Mouse (Mus musculus) CH12.LX (cell line): ENCODE measurements at regions not wholly inside any gene's neighbourhood (a gene's known extent, or its start where the extent isn't known, plus 50 kb on each side); places are given as distances from the start of the nearest gene placed in this dataset.

Source experiments
- DNase-seq: peaks from one replicate; pipeline ENCODE4 v3.0.0-alpha.2; 2013; ENCODE audit errors: extremely low read depth
- H3K27ac ChIP-seq: 2 replicates; pipeline ENCODE4 v1.5.1; 2012; ENCODE audit warnings: low read depth, mild to moderate bottlenecking, control low read depth, moderate library complexity; ENCODE audit not compliant: insufficient read depth
- H3K27me3 ChIP-seq: replicated peaks from 2 replicates; pipeline ENCODE3; 2012; ENCODE audit warnings: inconsistent platforms
- H3K36me3 ChIP-seq, 2 experiments: replicated peaks in 1 of 2; 2 replicates each; pipeline versions ENCODE3 to v1.6.1; 2012; ENCODE audit warnings: inconsistent platforms in 1 of 2, low read length in 1 of 2, mild to moderate bottlenecking in 1 of 2, mixed read lengths in 1 of 2, moderate library complexity in 1 of 2; ENCODE audit not compliant: control insufficient read depth in 1 of 2, insufficient read depth in 1 of 2
- H3K4me1 ChIP-seq, 2 experiments: 2 replicates each; pipeline ENCODE4 v1.6.1; 2012; ENCODE audit warnings: inconsistent platforms in 1 of 2, moderate library complexity in 1 of 2; ENCODE audit not compliant: insufficient read depth in 2 of 2, control insufficient read depth in 1 of 2
- H3K4me2 ChIP-seq: 2 replicates; pipeline ENCODE4 v1.6.1; 2012; ENCODE audit warnings: low read depth, mild to moderate bottlenecking, control low read depth; ENCODE audit not compliant: poor library complexity, insufficient read depth, severe bottlenecking
- H3K4me3 ChIP-seq, 3 experiments: fragments of 150-350 bp in 1 of 3; sonication (generic) in 1 of 3; replicated peaks in 1 of 3; 2 replicates each; pipeline versions ENCODE3 to v1.5.1; 2011 to 2012; ENCODE audit warnings: low read depth in 2 of 3, low read length in 2 of 3, mild to moderate bottlenecking in 2 of 3, moderate library complexity in 2 of 3, control low read depth in 1 of 3, improper control_type of control experiment in 1 of 3, inconsistent platforms in 1 of 3, mixed read lengths in 1 of 3; ENCODE audit not compliant: poor library complexity in 1 of 3
- H3K79me2 ChIP-seq: replicated peaks from 2 replicates; pipeline ENCODE4 v1.6.1; 2012; ENCODE audit warnings: mild to moderate bottlenecking, moderate library complexity; ENCODE audit not compliant: control insufficient read depth, poor library complexity, insufficient read depth, severe bottlenecking; ENCODE audit errors: extremely low read depth
- H3K9ac ChIP-seq: 2 replicates; pipeline ENCODE4 v1.6.1; 2012; ENCODE audit warnings: low read depth, mild to moderate bottlenecking, control low read depth, moderate library complexity; ENCODE audit not compliant: insufficient read depth
- H3K9me3 ChIP-seq: replicated peaks from 2 replicates; pipeline ENCODE3; 2012; ENCODE audit warnings: low read length, inconsistent platforms, mixed read lengths
- BHLHE40 ChIP-seq: IDR thresholded peaks from 2 replicates; pipeline ENCODE4 v1.6.1; 2011; ENCODE audit warnings: mild to moderate bottlenecking, low read depth, low read length, improper control_type of control experiment
- CHD2 ChIP-seq: IDR thresholded peaks from 2 replicates; pipeline ENCODE4 v1.6.1; 2011; ENCODE audit warnings: low read length, improper control_type of control experiment
- EP300 ChIP-seq: IDR thresholded peaks from 2 replicates; pipeline ENCODE4 v1.6.1; 2011; ENCODE audit warnings: low read length, improper control_type of control experiment
- ETS1 ChIP-seq: conservative IDR thresholded peaks from 2 replicates; pipeline ENCODE4 v1.6.1; 2012; ENCODE audit warnings: low read depth, mild to moderate bottlenecking, inconsistent platforms, low read length, improper control_type of control experiment, moderate library complexity
- HCFC1 ChIP-seq: IDR thresholded peaks from 2 replicates; pipeline ENCODE4 v1.6.1; 2012; ENCODE audit warnings: low read depth, mild to moderate bottlenecking, inconsistent platforms, low read length, improper control_type of control experiment
- IRF4 ChIP-seq: IDR thresholded peaks from 2 replicates; pipeline ENCODE4 v1.6.1; 2014; ENCODE audit warnings: low read depth, mild to moderate bottlenecking, inconsistent platforms, low read length, improper control_type of control experiment
- JUN ChIP-seq: IDR thresholded peaks from 2 replicates; pipeline ENCODE4 v1.6.1; 2011; ENCODE audit warnings: low read depth, mild to moderate bottlenecking, low read length, improper control_type of control experiment, moderate library complexity; ENCODE audit not compliant: insufficient read depth
- JUND ChIP-seq: conservative IDR thresholded peaks from 2 replicates; pipeline ENCODE4 v1.6.1; 2011; ENCODE audit warnings: low read depth, low read length, improper control_type of control experiment
- MAX ChIP-seq: IDR thresholded peaks from 2 replicates; pipeline ENCODE4 v1.6.1; 2011; ENCODE audit warnings: low read length, improper control_type of control experiment
- MEF2A ChIP-seq: IDR thresholded peaks from 2 replicates; pipeline ENCODE4 v1.6.1; 2014; ENCODE audit warnings: low read depth, mild to moderate bottlenecking, inconsistent platforms, low read length, improper control_type of control experiment, borderline replicate concordance
- MXI1 ChIP-seq: IDR thresholded peaks from 2 replicates; pipeline ENCODE4 v1.6.1; 2011; ENCODE audit warnings: mild to moderate bottlenecking, low read depth, low read length, improper control_type of control experiment
- MYC ChIP-seq: IDR thresholded peaks from 2 replicates; pipeline ENCODE4 v1.6.1; 2011; ENCODE audit warnings: low read depth, mild to moderate bottlenecking, improper control_type of control experiment, low read length
- PAX5 ChIP-seq: IDR thresholded peaks from 2 replicates; pipeline ENCODE4 v1.6.1; 2012; ENCODE audit warnings: low read length, inconsistent platforms, mixed read lengths
- POLR2A ChIP-seq: IDR thresholded peaks from 2 replicates; pipeline ENCODE4 v1.6.1; 2011; ENCODE audit warnings: low read depth, mild to moderate bottlenecking, improper control_type of control experiment, low read length
- RAD21 ChIP-seq: IDR thresholded peaks from 2 replicates; pipeline ENCODE4 v1.6.1; 2011; ENCODE audit warnings: low read depth, mild to moderate bottlenecking, low read length, improper control_type of control experiment, moderate library complexity
- RCOR1 ChIP-seq: conservative IDR thresholded peaks from 2 replicates; pipeline ENCODE4 v1.6.1; 2012; ENCODE audit warnings: low read depth, mild to moderate bottlenecking, inconsistent platforms, low read length, improper control_type of control experiment
- SIN3A ChIP-seq: IDR thresholded peaks from 2 replicates; pipeline ENCODE4 v1.6.1; 2012; ENCODE audit warnings: low read length, improper control_type of control experiment, inconsistent platforms
- TCF12 ChIP-seq: IDR thresholded peaks from 2 replicates; pipeline ENCODE4 v1.6.1; 2014; ENCODE audit warnings: low read depth, mild to moderate bottlenecking, inconsistent platforms, low read length, improper control_type of control experiment
- USF2 ChIP-seq: conservative IDR thresholded peaks from 2 replicates; pipeline ENCODE4 v1.6.1; 2011; ENCODE audit warnings: low read depth, low read length, improper control_type of control experiment
- ZKSCAN1 ChIP-seq: IDR thresholded peaks from 2 replicates; pipeline ENCODE4 v1.6.1; 2012; ENCODE audit warnings: low read depth, inconsistent platforms, low read length, improper control_type of control experiment, borderline replicate concordance
- ZNF384 ChIP-seq: IDR thresholded peaks from 2 replicates; pipeline ENCODE4 v1.6.1; 2012; ENCODE audit warnings: low read depth, low read length, improper control_type of control experiment, inconsistent platforms
- dilution Hi-C: fragments of 300-500 bp; cut with MboI; formaldehyde crosslinking; loops from 2 replicates; pipeline ENCODE4 v1.14.3; 2020; ENCODE audit warnings: low sequenced_read_pairs; ENCODE audit not compliant: extremely low pct_unique_long_range_greater_than_20kb, extremely low pct_ligation_motif_present
- in situ Hi-C: fragments of 300-500 bp; cut with MboI; formaldehyde crosslinking; loops from 3 replicates; pipeline ENCODE4 v1.14.3; 2019; ENCODE audit warnings: low sequenced_read_pairs, low pct_ligation_motif_present, low pct_unique_long_range_greater_than_20kb, mixed read lengths

GRCm38 (mm10) chr10:17564895-17565620 lies 158.0 kb upstream of the Cited2 start:
- no peak overlapping the region for H3K4me3 ChIP-seq
- TF ChIP-seq CHD2: no peak
- 0 out of 2 replicates have a peak, but pooled peaks have one; percentile 13 for TF ChIP-seq EP300
- no peak for TF ChIP-seq PAX5
- peak; percentile 54 for TF ChIP-seq BHLHE40
- TF ChIP-seq SIN3A: no peak
- no peak for TF ChIP-seq POLR2A
- dilution Hi-C loops (no loop called here), in situ Hi-C loops (no loop called here)
- H3K79me2 ChIP-seq: no peaks in the 10 kb centered on the region
- peaks cover 11 to 29% of the 10 kb centered on the region in 2 experiments for H3K4me1 ChIP-seq
- H3K9me3 ChIP-seq: peaks cover 4% of the 10 kb centered on the region
- no peak overlapping the region for H3K27ac ChIP-seq
- H3K9ac ChIP-seq: no peak overlapping the region
- 0 out of 2 replicates have a peak overlapping the region, but pooled peaks have one; percentile 26 for H3K4me2 ChIP-seq
- no peaks in the 10 kb centered on the region for H3K36me3 ChIP-seq
- DNase-seq: no peak
- H3K27me3 ChIP-seq: no peaks in the 10 kb centered on the region

GRCm38 (mm10) chr10:17566975-17567374 lies 156.0 kb upstream of the Cited2 start:
- no peak for TF ChIP-seq ZKSCAN1
- TF ChIP-seq JUN: peak; percentile 67
- 0 out of 2 replicates have a peak, but pooled peaks have one; percentile 14 for TF ChIP-seq ETS1
- no peak for TF ChIP-seq USF2
- peak; percentile 45; the same call in 1 of the 2 replicates for TF ChIP-seq BHLHE40
- TF ChIP-seq IRF4: peak; percentile 94
- TF ChIP-seq TCF12: 0 out of 2 replicates have a peak, but pooled peaks have one; percentile 45
- peak; percentile 79 for TF ChIP-seq JUND
- TF ChIP-seq RCOR1: no peak
- no peak; the same call in 1 of the 2 replicates for TF ChIP-seq RAD21
- peak; percentile 80 for TF ChIP-seq ZNF384
- TF ChIP-seq MXI1: no peak
- TF ChIP-seq MYC: peak; percentile 53; the same call in 1 of the 2 replicates
- TF ChIP-seq EP300: peak; percentile 77
- peak; percentile 43; the same call in 1 of the 2 replicates for TF ChIP-seq MEF2A
- TF ChIP-seq HCFC1: no peak
- TF ChIP-seq MAX: 0 out of 2 replicates have a peak, but pooled peaks have one; percentile 37
- TF ChIP-seq, all 38 proteins: peak for 11
- in situ Hi-C loops (no loop called here), dilution Hi-C loops (no loop called here)
- Histone ChIP-seq H3K4me3 (no peak overlapping the region), H3K9ac (no peak overlapping the region), H3K4me2 (peak overlapping the region; percentile 0; the same call in 1 of the 2 replicates), H3K79me2 (no peaks in the 10 kb centered on the region), H3K4me1 (peaks cover 6 to 27% of the 10 kb centered on the region in 2 experiments), H3K27me3 (no peaks in the 10 kb centered on the region), H3K27ac (peak overlapping the region; percentile 34; the same call in 1 of the 2 replicates), H3K9me3 (peaks cover 4% of the 10 kb centered on the region), H3K36me3 (no peaks in the 10 kb centered on the region)
- peak; percentile 45 for DNase-seq
